Mouse (Mus musculus): ENCODE results near the gene Gga1.

DNA sequence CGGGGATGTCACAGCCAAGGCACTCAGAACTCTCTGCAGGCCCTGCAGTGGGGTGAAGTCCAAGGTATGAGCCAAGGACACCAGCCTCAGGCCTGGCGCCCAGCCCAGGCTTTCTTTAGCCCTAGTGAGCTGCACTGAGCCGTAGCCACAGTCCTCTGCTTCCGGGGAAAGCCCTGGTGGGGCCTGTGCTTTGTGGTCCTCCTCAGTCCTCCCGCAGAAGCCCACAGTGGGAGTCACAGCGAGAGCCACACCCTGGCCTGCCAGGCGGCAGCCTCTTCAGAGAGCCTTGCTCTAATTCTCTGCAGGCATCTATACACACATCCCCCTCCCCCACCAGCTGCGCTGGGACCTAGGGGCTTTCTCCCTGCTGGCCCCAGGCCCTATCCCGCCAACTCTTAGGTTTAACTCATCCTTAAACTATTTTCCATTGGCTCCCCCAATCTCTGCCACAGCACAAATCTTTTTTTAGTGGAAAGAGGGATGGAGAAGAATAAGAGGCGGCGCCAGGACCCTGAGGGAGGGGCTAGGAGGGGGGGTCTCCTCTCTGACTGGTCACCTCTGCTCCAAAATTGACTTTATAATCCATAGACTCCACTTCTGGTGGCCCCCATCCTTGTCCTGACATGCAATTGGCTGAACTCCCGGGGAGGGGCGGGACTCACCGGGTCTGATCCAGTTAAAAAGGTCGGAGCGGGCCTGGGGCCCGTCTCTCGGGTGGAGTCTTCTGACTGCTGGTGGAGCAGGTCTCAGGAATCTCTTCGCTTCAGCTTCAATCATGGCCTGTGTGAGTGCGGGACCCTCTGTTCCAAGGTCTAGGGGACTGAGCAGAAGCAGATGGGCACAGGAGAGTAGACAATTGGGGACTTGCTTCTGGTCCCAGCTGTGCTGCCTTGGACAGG lies 49.3 kb downstream of the Gga1 start, which contains the start of gene Lgals1:
- peak; percentile 67 for TF ChIP-seq POLR2A (IDR thresholded peaks at IDR 0.05; ENCODE audit: control insufficient read depth, low read depth, low read length)
- TF ChIP-seq CTCF (IDR thresholded peaks at IDR 0.05; ENCODE audit: control insufficient read depth, insufficient read depth, insufficient replicate concordance, low read depth, low read length) = no peak

All from testis, adult 2 months (tissue).